18 mouse cellular contexts compared by ENCODE assay signal in the genomic region with DNA sequence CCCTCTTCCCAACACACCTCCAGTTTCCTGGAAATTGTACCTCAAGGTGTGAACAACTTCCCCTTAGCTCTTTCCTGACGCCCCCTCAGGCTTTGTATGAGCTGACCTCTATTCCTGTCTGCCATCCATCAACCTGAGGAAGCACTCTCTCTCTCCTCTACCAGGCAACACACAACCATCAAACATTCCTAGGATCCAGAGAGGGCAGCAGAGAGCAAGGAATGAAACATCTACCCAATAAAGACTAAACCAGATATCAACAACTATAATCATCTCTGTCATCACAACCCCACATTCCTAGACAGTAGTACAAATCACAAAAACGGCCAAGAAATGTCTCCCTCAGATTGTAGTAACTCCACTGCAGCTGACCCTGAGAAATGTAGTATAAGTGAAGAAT. TPM values are rescaled to one million over a fixed set of nuclear protein-coding genes. Genes with fewer than 3 reads are reported as not detected.
DNase-seq lines count a peak whose midpoint lies in the region; ATAC-seq and TF ChIP-seq lines count a peak whose summit lies in the region.
"Had no signal": no experiment of that assay in that cellular context is flagged by ENCODE, and none has a peak within 500 bp of the region (broad histone marks: within the 10 kb centered on the region; RNA-seq: fewer than 3 reads in every experiment).

No protein-coding gene starts in this region.

- no peaks in the 10 kb centered on the region for H3K27me3 ChIP-seq in intestine, postnatal 0 days (replicated peaks; ENCODE audit: control insufficient read depth, insufficient read depth, low read length)
- no peaks in the 10 kb centered on the region for H3K27me3 ChIP-seq in intestine, embryonic 16.5 days (replicated peaks; ENCODE audit: control insufficient read depth, insufficient read depth, low read length)
- no peaks in the 10 kb centered on the region for H3K27me3 ChIP-seq in lung, embryonic 14.5 days (ENCODE audit: insufficient read depth, low read length)
- no peaks in the 10 kb centered on the region for H3K27me3 ChIP-seq in midbrain, embryonic 10.5 days (ENCODE audit: low read depth, poor library complexity, severe bottlenecking)
- H3K27me3 ChIP-seq: forebrain, embryonic 12.5 days; limb, embryonic 15.5 days; midbrain, embryonic 15.5 days; neural tube, embryonic 12.5 days had no signal

- H3K4me2 ChIP-seq in intestine, postnatal 0 days (replicated peaks; ENCODE audit: low read depth): no peak overlapping the region
- no peak overlapping the region for H3K4me2 ChIP-seq in intestine, embryonic 16.5 days (ENCODE audit: low read depth, low read length)
- no peak overlapping the region for H3K4me2 ChIP-seq in lung, embryonic 14.5 days
- H3K4me2 ChIP-seq: forebrain, embryonic 12.5 days; limb, embryonic 15.5 days; midbrain, embryonic 15.5 days; neural tube, embryonic 12.5 days had no signal

- no peak overlapping the region for H3K9ac ChIP-seq in intestine, postnatal 0 days (ENCODE audit: low read depth, low read length)
- H3K9ac ChIP-seq in intestine, embryonic 16.5 days (ENCODE audit: low read depth, low read length): no peak overlapping the region
- no peak overlapping the region for H3K9ac ChIP-seq in lung, embryonic 14.5 days
- H3K9ac ChIP-seq: forebrain, embryonic 12.5 days; limb, embryonic 15.5 days; midbrain, embryonic 15.5 days; neural tube, embryonic 12.5 days had no signal

- no peak for ATAC-seq in intestine, postnatal 0 days
- no peak for ATAC-seq in intestine, embryonic 16.5 days
- no peak for ATAC-seq in lung, embryonic 14.5 days (ENCODE audit: insufficient read depth)
- ATAC-seq: inflammation-experienced regulatory T-cells, adult 6 months; midbrain, embryonic 15.5 days had no signal

- H3K36me3 ChIP-seq in intestine, postnatal 0 days (ENCODE audit: control insufficient read depth, insufficient read depth): peaks cover 5% of the 10 kb centered on the region; the same call in 1 of the 2 replicates
- H3K36me3 ChIP-seq in intestine, embryonic 16.5 days (ENCODE audit: control insufficient read depth, insufficient read depth, low read length): 0 out of 2 replicates have a peak, but pooled peaks cover 3% of the 10 kb centered on the region
- no peaks in the 10 kb centered on the region for H3K36me3 ChIP-seq in lung, embryonic 14.5 days (ENCODE audit: insufficient read depth)
- no peaks in the 10 kb centered on the region for H3K36me3 ChIP-seq in midbrain, embryonic 10.5 days
- H3K36me3 ChIP-seq: forebrain, embryonic 12.5 days; limb, embryonic 15.5 days; midbrain, embryonic 15.5 days; neural tube, embryonic 12.5 days had no signal

- H3K4me3 ChIP-seq in intestine, postnatal 0 days (ENCODE audit: low read depth, low read length): no peak overlapping the region
- no peak overlapping the region for H3K4me3 ChIP-seq in intestine, embryonic 16.5 days (ENCODE audit: low read length)
- H3K4me3 ChIP-seq in lung, embryonic 14.5 days (ENCODE audit: low read depth, low read length): no peak overlapping the region
- H3K4me3 ChIP-seq in midbrain, embryonic 10.5 days: no peak overlapping the region
- H3K4me3 ChIP-seq: forebrain, embryonic 12.5 days; limb, embryonic 15.5 days; midbrain, embryonic 15.5 days; neural tube, embryonic 12.5 days had no signal

- no peaks in the 10 kb centered on the region for H3K9me3 ChIP-seq in intestine, postnatal 0 days (ENCODE audit: control insufficient read depth)
- no peaks in the 10 kb centered on the region for H3K9me3 ChIP-seq in intestine, embryonic 16.5 days (ENCODE audit: control insufficient read depth, low read length)
- no peaks in the 10 kb centered on the region for H3K9me3 ChIP-seq in lung, embryonic 14.5 days (ENCODE audit: low read depth, low read length)
- no peaks in the 10 kb centered on the region for H3K9me3 ChIP-seq in midbrain, embryonic 10.5 days (replicated peaks)
- H3K9me3 ChIP-seq: forebrain, embryonic 12.5 days; limb, embryonic 15.5 days; midbrain, embryonic 15.5 days; neural tube, embryonic 12.5 days had no signal

- peak; percentile 7 for DNase-seq in cerebellum, adult 9-10 months
- no peak for DNase-seq in cerebellum, postnatal 36 days
- DNase-seq in lung, embryonic 14.5 days: peak; percentile 5
- no peak for DNase-seq in lung, postnatal 14 days
- peak; percentile 4 for DNase-seq in naive thymus-derived CD4-positive, alpha-beta T cell, adult 2 months (ENCODE audit: low read depth)
- no peak for DNase-seq in midbrain, embryonic 10.5 days (ENCODE audit: low spot score)
- DNase-seq: B cell, adult 2 months; cerebellum, adult 2 months; heart, postnatal 36 days; lung, postnatal 4 days; spleen, adult 18-20 months had no signal

- peak; percentile 63 for TF ChIP-seq CTCF in intestine, postnatal 0 days (IDR thresholded peaks at IDR 0.05; ENCODE audit: low read depth)
- TF ChIP-seq CTCF in lung, embryonic 14.5 days (IDR thresholded peaks at IDR 0.05; ENCODE audit: low read depth): peak; percentile 30; the same call in 1 of the 2 replicates

- H3K27ac ChIP-seq in intestine, postnatal 0 days (ENCODE audit: low read depth, low read length): no peak overlapping the region
- H3K27ac ChIP-seq in intestine, embryonic 16.5 days (ENCODE audit: low read length): no peak overlapping the region
- no peak overlapping the region for H3K27ac ChIP-seq in lung, embryonic 14.5 days (ENCODE audit: low read depth)
- H3K27ac ChIP-seq in midbrain, embryonic 10.5 days (replicated peaks): no peak overlapping the region
- H3K27ac ChIP-seq: forebrain, embryonic 12.5 days; limb, embryonic 15.5 days; midbrain, embryonic 15.5 days; neural tube, embryonic 12.5 days had no signal

- no peaks in the 10 kb centered on the region for H3K4me1 ChIP-seq in intestine, postnatal 0 days (replicated peaks; ENCODE audit: control insufficient read depth, insufficient read depth, low read length)
- no peaks in the 10 kb centered on the region for H3K4me1 ChIP-seq in intestine, embryonic 16.5 days (ENCODE audit: control insufficient read depth, insufficient read depth, low read length)
- H3K4me1 ChIP-seq in lung, embryonic 14.5 days (ENCODE audit: insufficient read depth): no peaks in the 10 kb centered on the region
- H3K4me1 ChIP-seq in midbrain, embryonic 10.5 days: no peaks in the 10 kb centered on the region
- H3K4me1 ChIP-seq: forebrain, embryonic 12.5 days; limb, embryonic 15.5 days; midbrain, embryonic 15.5 days; neural tube, embryonic 12.5 days had no signal

- 45% methylated on average over 2 of the region's 2 CpGs for WGBS in intestine, postnatal 0 days
- 43% methylated on average over 2 of the region's 2 CpGs for WGBS in intestine, embryonic 16.5 days
- WGBS in lung, embryonic 14.5 days: 27% methylated on average over 2 of the region's 2 CpGs
- WGBS in midbrain, embryonic 10.5 days: 66% methylated on average over 2 of the region's 2 CpGs

RNA-seq across cellular contexts. Expression of gene Vps13a, which starts 52.0 kb away (rescaled TPM):
- 6.3 and 6.9 TPM in 2 replicates for polyA plus RNA-seq in intestine, postnatal 0 days (2015; fragmentation: Nextera tagmentation; extraction: Ambion mirVana)
- polyA plus RNA-seq in intestine, embryonic 16.5 days (2015; fragmentation: Nextera tagmentation; extraction: Ambion mirVana): 7.6 and 9.2 TPM in 2 replicates
- polyA plus RNA-seq in lung, embryonic 14.5 days (2014; fragmentation: Nextera tagmentation; extraction: Ambion mirVana): 12.0 and 12.2 TPM in 2 replicates
- polyA plus RNA-seq in midbrain, embryonic 10.5 days (2016; fragmentation: Nextera tagmentation; extraction: Ambion mirVana): 9.4 and 9.8 TPM in 2 replicates

Comparison
In these comparisons a context has a peak if more than half of its experiments do, and no peak if none do; other contexts are left out.
1. DNase-seq: peak in cerebellum, adult 9-10 months (single experiment), lung, embryonic 14.5 days (single experiment) and naive thymus-derived CD4-positive, alpha-beta T cell, adult 2 months (single experiment); none in cerebellum, postnatal 36 days (0 of 2), lung, postnatal 14 days (single experiment) and midbrain, embryonic 10.5 days (single experiment).